Mouse (Mus musculus) midbrain, postnatal 0 days (tissue): ENCODE measurements around the gene H2-Ab1. TPM values are rescaled to one million over a fixed set of nuclear protein-coding genes. Genes with fewer than 3 reads are reported as not detected.

Experiments used
- ATAC-seq: fragments of 200-750 bp; cut with Nextera tagmentation; 2 replicates; pipeline ENCODE4 v1.8.0; 2017; ENCODE audit warnings: moderate number of reproducible peaks, mild to moderate bottlenecking, moderate TSS enrichment, moderate library complexity; ENCODE audit not compliant: low FRiP score
- DNase-seq: peaks from one replicate; pipeline ENCODE4 v3.0.0-alpha.2; 2015; ENCODE audit warnings: low spot score
- H3K27ac ChIP-seq: fragments of 300-500 bp; sonication (generic); 2 replicates; pipeline ENCODE4 v1.5.1; 2014; ENCODE audit warnings: low read depth, mild to moderate bottlenecking, low read length, mixed read lengths
- H3K27me3 ChIP-seq: fragments of 300-500 bp; sonication (generic); 2 replicates; pipeline ENCODE4 v1.6.1; 2014; ENCODE audit warnings: low read length, control low read depth, mixed read lengths; ENCODE audit not compliant: insufficient read depth
- H3K36me3 ChIP-seq: fragments of 300-500 bp; sonication (generic); 2 replicates; pipeline ENCODE4 v1.6.1; 2014; ENCODE audit warnings: low read length, control low read depth, mixed read lengths; ENCODE audit not compliant: insufficient read depth
- H3K4me1 ChIP-seq: fragments of 300-500 bp; sonication (generic); 2 replicates; pipeline ENCODE4 v1.6.1; 2014; ENCODE audit warnings: mild to moderate bottlenecking, control low read depth, antibody characterized with exemption, low read length, mixed read lengths; ENCODE audit not compliant: insufficient read depth
- H3K4me2 ChIP-seq: fragments of 300-500 bp; sonication (generic); 2 replicates; pipeline ENCODE4 v1.6.1; 2014; ENCODE audit warnings: low read depth, mild to moderate bottlenecking, low read length, mixed read lengths; ENCODE audit not compliant: poor library complexity, severe bottlenecking
- H3K4me3 ChIP-seq: fragments of 300-500 bp; sonication (generic); 2 replicates; pipeline ENCODE4 v1.5.1; 2014; ENCODE audit warnings: low read depth, mild to moderate bottlenecking, low read length, moderate library complexity
- H3K9ac ChIP-seq: fragments of 300-500 bp; sonication (generic); replicated peaks from 2 replicates; pipeline ENCODE4 v1.6.1; 2014; ENCODE audit warnings: mild to moderate bottlenecking, low read length, moderate library complexity, mixed read lengths; ENCODE audit not compliant: poor library complexity, severe bottlenecking
- H3K9me3 ChIP-seq: fragments of 300-500 bp; sonication (generic); 2 replicates; pipeline ENCODE4 v1.6.1; 2016; ENCODE audit warnings: low read length, control low read depth
- CTCF ChIP-seq: IDR thresholded peaks from 2 replicates; pipeline ENCODE4 v1.5.1; 2016; ENCODE audit warnings: antibody characterized with exemption, mild to moderate bottlenecking
- whole genome bisulfite sequencing: fragments of 180-500 bp; shearing (Covaris S2); extraction: QIAGEN DNeasy Blood & Tissue Kit; methylation state at CpG from one replicate; pipeline ENCODE4 v1.1.7; 2014; 5-methylcytosine and 5-hydroxymethylcytosine counted together
- polyA plus RNA-seq: library from polyadenylated mRNA; unstranded; fragments of >200 nt; fragmentation: Nextera tagmentation; extraction: Ambion mirVana; gene quantifications from 2 replicates; pipeline ENCODE4 v1.2.1, GENCODE M21; 2015
- total RNA-seq: library from RNA; depleted of rRNA; stranded (reverse); fragments of >200 nt; gene quantifications from 2 replicates; pipeline ENCODE4 v1.2.3, GENCODE M21; 2014

The H2-Ab1 gene
- total and polyA plus RNA-seq, 2 experiments from 2014 or later: 1.4 to 1.5 TPM

DNA sequence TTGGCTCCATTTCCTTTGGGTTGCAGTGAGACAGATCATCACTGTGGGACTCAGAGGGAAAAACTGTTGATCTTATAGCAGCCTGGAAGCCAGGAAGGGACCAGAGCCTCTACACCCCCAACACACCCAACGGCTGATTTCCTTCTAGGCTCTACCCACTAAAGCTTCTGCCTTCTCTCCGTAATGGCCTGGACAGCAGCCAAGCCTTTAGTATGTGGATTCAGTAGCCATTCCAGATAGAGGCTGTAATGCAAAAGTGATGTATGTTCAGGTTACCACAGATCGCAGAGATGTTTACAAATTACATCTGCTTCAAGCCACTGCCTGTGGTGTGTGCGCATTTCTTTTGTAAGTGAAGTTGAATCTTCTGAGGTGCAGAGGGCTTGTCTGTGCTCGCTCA lies 3.1 kb downstream of the H2-Ab1 start:
- H3K4me1 ChIP-seq: peaks cover 7% of the 10 kb centered on the region
- no peak for DNase-seq
- H3K27me3 ChIP-seq: peaks cover 7% of the 10 kb centered on the region; the same call in 1 of the 2 replicates
- no peaks in the 10 kb centered on the region for H3K9me3 ChIP-seq
- no peak overlapping the region for H3K4me2 ChIP-seq
- no peak for ATAC-seq
- H3K36me3 ChIP-seq: no peaks in the 10 kb centered on the region
- WGBS: 74% methylated on average over 5 of the region's 5 CpGs
- no peak overlapping the region for H3K27ac ChIP-seq
- H3K4me3 ChIP-seq: no peak overlapping the region
- no peak overlapping the region for H3K9ac ChIP-seq
- TF ChIP-seq CTCF: no peak

DNA sequence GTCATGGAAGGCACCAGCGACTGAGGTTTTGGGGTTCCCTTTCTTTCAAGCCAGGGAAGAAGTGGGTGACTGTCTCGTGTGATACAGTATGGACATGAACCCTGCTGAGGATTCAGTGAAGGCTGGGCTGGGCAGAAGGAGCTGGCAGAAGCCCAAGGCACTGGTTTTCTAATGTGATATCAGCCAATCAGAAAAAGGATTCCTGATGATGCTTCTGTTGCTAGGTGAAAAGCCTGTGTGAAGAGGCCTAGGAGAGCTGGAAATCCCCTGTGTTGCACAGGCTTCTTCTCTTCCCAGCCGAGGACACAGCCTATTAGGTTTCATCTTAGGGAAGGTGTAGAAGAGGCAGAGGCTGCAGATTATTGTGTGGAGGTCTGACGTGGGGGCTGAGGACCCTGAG lies 4.0 kb downstream of the H2-Ab1 start:
- no peaks in the 10 kb centered on the region for H3K36me3 ChIP-seq
- no peak overlapping the region for H3K4me3 ChIP-seq
- H3K27me3 ChIP-seq: peaks cover 7% of the 10 kb centered on the region; the same call in 1 of the 2 replicates
- no peaks in the 10 kb centered on the region for H3K9me3 ChIP-seq
- WGBS: 22% methylated on average over 4 of the region's 4 CpGs
- peaks cover 7% of the 10 kb centered on the region for H3K4me1 ChIP-seq
- ATAC-seq: peak; percentile 61; the same call in 1 of the 2 replicates
- H3K9ac ChIP-seq: no peak overlapping the region; the same call in 1 of the 2 replicates
- no peak overlapping the region for H3K27ac ChIP-seq
- peak; percentile 91 for DNase-seq
- H3K4me2 ChIP-seq: no peak overlapping the region
- TF ChIP-seq CTCF: no peak

DNA sequence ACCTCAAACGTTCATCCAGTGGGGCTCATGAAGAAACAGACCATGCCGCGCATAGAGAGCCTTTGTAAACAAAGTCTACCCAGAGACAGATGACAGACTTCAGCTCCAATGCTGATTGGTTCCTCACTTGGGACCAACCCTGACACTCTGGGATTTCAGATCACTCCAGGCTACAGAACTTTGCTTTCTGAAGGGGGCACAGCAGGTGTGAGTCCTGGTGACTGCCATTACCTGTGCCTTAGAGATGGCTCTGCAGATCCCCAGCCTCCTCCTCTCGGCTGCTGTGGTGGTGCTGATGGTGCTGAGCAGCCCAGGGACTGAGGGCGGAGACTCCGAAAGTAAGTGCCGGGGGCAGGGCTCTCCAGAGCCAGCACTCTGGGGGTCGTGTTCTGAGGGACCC lies 5.6 kb downstream of the H2-Ab1 start:
- DNase-seq (peak; percentile 92), ATAC-seq (peak; percentile 83)

DNA sequence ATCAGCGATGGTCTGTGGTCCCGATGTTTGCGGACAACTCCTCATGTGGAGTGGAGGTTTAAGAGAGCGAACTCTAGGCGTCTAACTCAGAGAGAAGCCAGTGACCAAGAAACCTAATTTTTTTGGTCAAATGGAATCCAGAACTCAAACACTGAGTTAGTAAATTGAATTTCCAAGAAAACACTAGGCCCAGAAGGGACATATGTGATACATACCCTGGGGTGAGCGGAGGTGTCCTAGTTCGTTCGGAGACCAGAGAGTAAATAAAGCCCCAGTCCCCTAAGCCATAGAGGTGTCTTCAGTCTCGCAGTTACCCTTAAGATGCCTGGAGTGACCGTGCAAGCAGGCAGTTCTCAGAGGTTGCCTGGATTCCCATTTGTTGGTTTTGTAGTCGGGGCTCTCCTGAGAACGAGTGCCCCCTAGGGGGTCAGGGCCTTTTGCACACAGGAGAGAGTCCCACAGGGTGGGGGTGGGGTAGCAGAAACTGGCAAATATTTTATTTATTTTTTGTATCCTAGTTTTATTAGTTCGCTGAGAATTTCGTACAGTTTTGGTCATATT lies 6.4 kb downstream of the H2-Ab1 start:
- peaks cover 13% of the 10 kb centered on the region; the same call in 1 of the 2 replicates for H3K27me3 ChIP-seq
- H3K9me3 ChIP-seq: no peaks in the 10 kb centered on the region
- no peak overlapping the region for H3K27ac ChIP-seq
- no peaks in the 10 kb centered on the region for H3K36me3 ChIP-seq
- H3K9ac ChIP-seq: no peak overlapping the region
- peak overlapping the region; percentile 82 for H3K4me2 ChIP-seq
- TF ChIP-seq CTCF: peak; percentile 28; the same call in 1 of the 2 replicates
- DNase-seq (peak; percentile 10), ATAC-seq (no peak)
- H3K4me1 ChIP-seq: peaks cover 7% of the 10 kb centered on the region
- peak overlapping the region; percentile 45 for H3K4me3 ChIP-seq
- 4% methylated on average over 14 of the region's 14 CpGs for WGBS

More for the DNA sequence above, 5.6 kb downstream of the H2-Ab1 start:
- Histone ChIP-seq H3K9ac (no peak overlapping the region), H3K27ac (no peak overlapping the region), H3K27me3 (peaks cover 9% of the 10 kb centered on the region; the same call in 1 of the 2 replicates), H3K4me3 (peak overlapping the region; percentile 31), H3K4me1 (peaks cover 7% of the 10 kb centered on the region), H3K4me2 (peak overlapping the region; percentile 82), H3K36me3 (no peaks in the 10 kb centered on the region), H3K9me3 (no peaks in the 10 kb centered on the region)
- no peak for TF ChIP-seq CTCF
- 2% methylated on average over 8 of the region's 8 CpGs for WGBS

DNA sequence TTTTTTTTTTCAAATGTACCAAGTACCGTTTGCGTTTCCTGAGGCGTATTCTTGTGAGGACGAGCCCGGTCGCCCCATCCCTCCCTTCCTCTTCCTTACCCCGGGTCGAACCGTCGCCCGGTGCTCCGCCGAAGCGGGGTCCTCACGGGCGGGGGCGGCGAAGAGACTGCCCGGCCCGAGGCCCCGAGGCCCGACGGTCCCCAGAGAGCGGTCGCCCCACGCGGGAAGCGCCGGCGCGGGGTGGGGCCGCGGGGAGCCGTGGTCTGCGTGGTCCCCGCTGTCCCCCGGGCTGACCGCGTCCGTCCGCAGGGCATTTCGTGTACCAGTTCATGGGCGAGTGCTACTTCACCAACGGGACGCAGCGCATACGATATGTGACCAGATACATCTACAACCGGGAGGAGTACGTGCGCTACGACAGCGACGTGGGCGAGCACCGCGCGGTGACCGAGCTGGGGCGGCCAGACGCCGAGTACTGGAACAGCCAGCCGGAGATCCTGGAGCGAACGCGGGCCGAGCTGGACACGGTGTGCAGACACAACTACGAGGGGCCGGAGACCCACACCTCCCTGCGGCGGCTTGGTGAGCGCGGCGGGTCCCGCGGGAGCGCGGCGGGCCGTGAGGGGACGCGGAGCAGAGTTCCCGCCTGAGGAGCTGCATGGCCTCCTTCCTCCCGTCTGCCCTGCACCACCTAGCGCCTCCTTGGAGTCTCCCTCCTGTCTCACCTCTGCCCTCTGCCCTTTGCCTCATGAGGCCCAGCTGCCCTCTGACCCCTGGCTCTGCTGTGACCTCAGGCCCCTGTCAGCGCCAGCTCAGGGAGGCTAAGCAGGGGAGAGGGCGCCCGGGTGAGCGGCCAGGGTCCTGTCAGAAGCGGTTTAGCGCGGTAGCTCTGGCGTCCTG lies 7.2 kb downstream of the H2-Ab1 start:
- no peak overlapping the region for H3K27ac ChIP-seq
- under 1% methylated on average over 70 of the region's 93 CpGs for WGBS
- DNase-seq (no peak), ATAC-seq (no peak)
- peaks cover 13% of the 10 kb centered on the region; the same call in 1 of the 2 replicates for H3K27me3 ChIP-seq
- H3K36me3 ChIP-seq: no peaks in the 10 kb centered on the region
- peak overlapping the region; percentile 82 for H3K4me2 ChIP-seq
- no peak for TF ChIP-seq CTCF
- H3K4me3 ChIP-seq: peak overlapping the region; percentile 45
- peak overlapping the region; percentile 42 for H3K9ac ChIP-seq
- no peaks in the 10 kb centered on the region for H3K9me3 ChIP-seq
- peaks cover 7% of the 10 kb centered on the region for H3K4me1 ChIP-seq

DNA sequence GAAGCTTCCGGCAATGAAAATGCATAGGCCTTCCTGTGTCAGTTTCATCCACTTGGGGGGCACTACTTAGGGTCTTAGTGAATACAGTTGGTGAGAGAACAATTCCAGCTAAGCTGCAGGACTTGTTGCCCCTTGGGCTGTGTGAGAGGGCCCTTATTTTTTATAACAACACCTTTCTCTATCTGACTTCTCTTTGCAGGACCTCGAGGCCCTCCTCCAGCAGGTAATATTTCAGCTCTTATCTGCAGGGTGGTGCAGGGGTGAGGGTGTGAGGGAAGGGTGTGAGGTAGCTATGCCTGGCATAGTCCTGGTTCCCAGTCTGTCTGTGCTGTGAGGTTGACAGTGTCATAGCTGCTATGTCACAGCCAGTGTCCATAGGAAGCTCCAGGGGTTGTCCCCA lies 10.8 kb downstream of the H2-Ab1 start:
- H3K9me3 ChIP-seq: no peaks in the 10 kb centered on the region
- no peak overlapping the region for H3K4me3 ChIP-seq
- ATAC-seq (no peak), DNase-seq (no peak)
- no peak overlapping the region for H3K9ac ChIP-seq
- no peak overlapping the region for H3K4me2 ChIP-seq
- no peak for TF ChIP-seq CTCF
- H3K27ac ChIP-seq: no peak overlapping the region
- peaks cover 7% of the 10 kb centered on the region for H3K4me1 ChIP-seq
- peaks cover 13% of the 10 kb centered on the region; the same call in 1 of the 2 replicates for H3K27me3 ChIP-seq
- 77% methylated on average over 2 of the region's 2 CpGs for WGBS
- H3K36me3 ChIP-seq: no peaks in the 10 kb centered on the region
